Mouse (Mus musculus) R1 (cell line): ENCODE results near the gene Muc5b.
A peak's percentile ranks its signal among the peaks of the same experiment; 100 is the strongest.

ENCODE experiments used
- DNase-seq: peaks from one replicate; pipeline ENCODE4 v3.0.0-alpha.2; 2018; ENCODE audit warnings: low read depth, low spot score

Muc5b gene

GRCm38 (mm10) chr7:141902269-141902729 is 63.4 kb downstream of the Muc5b start:
- peak; percentile 98 for DNase-seq

GRCm38 (mm10) chr7:141902791-141903190 is 63.9 kb downstream of the Muc5b start:
- DNase-seq: no peak

- DNase-seq: no peak
Observed at GRCm38 (mm10) chr7:141908591-141908990, 69.7 kb downstream of the Muc5b start.

- peak; percentile 15 for DNase-seq
Observed at GRCm38 (mm10) chr7:141911305-141911704, 72.4 kb downstream of the Muc5b start.

- DNase-seq: no peak
Observed at GRCm38 (mm10) chr7:141918407-141918806, 79.5 kb downstream of the Muc5b start, which contains the start of gene Tollip. Tollip (minus strand) TSS chr7:141918507.
